Mouse (Mus musculus) lung, adult 18-20 months (tissue): ENCODE measurements around the gene Tnnt3.

ENCODE experiments used
- DNase-seq, 2 experiments: peaks; one replicate each; pipeline ENCODE4 v3.0.0; 2022; ENCODE audit warnings: mixed read lengths in 2 of 2

The Tnnt3 gene

GRCm38 (mm10) chr7:142509518-142509917, 10.9 kb downstream of the Tnnt3 start:
- no peak for DNase-seq

- DNase-seq, result no peak
Observed at GRCm38 (mm10) chr7:142510021-142510777, 11.6 kb downstream of the Tnnt3 start.

GRCm38 (mm10) chr7:142514048-142514447, 15.4 kb downstream of the Tnnt3 start:
- no peak for DNase-seq

GRCm38 (mm10) chr7:142516221-142516978, 17.8 kb downstream of the Tnnt3 start:
- DNase-seq, result no peak

- no peak for DNase-seq
Observed at GRCm38 (mm10) chr7:142517531-142517930, 18.9 kb downstream of the Tnnt3 start.

GRCm38 (mm10) chr7:142520331-142520730, 21.7 kb downstream of the Tnnt3 start:
- DNase-seq, result no peak

- DNase-seq, result peak in 1 of 2 experiments; percentile 12
Observed at GRCm38 (mm10) chr7:142522352-142522751, 23.7 kb downstream of the Tnnt3 start.

- no peak for DNase-seq
Observed at GRCm38 (mm10) chr7:142523200-142523990, 24.8 kb downstream of the Tnnt3 start.

GRCm38 (mm10) chr7:142525342-142526178, 26.9 kb downstream of the Tnnt3 start:
- no peak for DNase-seq

GRCm38 (mm10) chr7:142529350-142529749, 30.7 kb downstream of the Tnnt3 start:
- no peak for DNase-seq

- no peak for DNase-seq
Observed at GRCm38 (mm10) chr7:142531973-142532521, 33.4 kb downstream of the Tnnt3 start.

GRCm38 (mm10) chr7:142532671-142533058, 34.0 kb downstream of the Tnnt3 start, which contains the start of gene Mrpl23:
TSS of gene Mrpl23 (plus strand) at chr7:142532686.
- DNase-seq, result no peak

GRCm38 (mm10) chr7:142533059-142533855, 34.6 kb downstream of the Tnnt3 start:
- peak; percentile 83 to 87 for DNase-seq

- DNase-seq, result no peak
Observed at GRCm38 (mm10) chr7:142535116-142535515, 36.5 kb downstream of the Tnnt3 start.

GRCm38 (mm10) chr7:142535832-142536231, 37.2 kb downstream of the Tnnt3 start:
- DNase-seq, result no peak

GRCm38 (mm10) chr7:142537181-142537580, 38.5 kb downstream of the Tnnt3 start:
- DNase-seq, result no peak

- peak; percentile 21 to 24 for DNase-seq
Observed at GRCm38 (mm10) chr7:142537879-142538278, 39.2 kb downstream of the Tnnt3 start.

GRCm38 (mm10) chr7:142538291-142538690, 39.7 kb downstream of the Tnnt3 start:
- no peak for DNase-seq

GRCm38 (mm10) chr7:142538766-142539165, 40.1 kb downstream of the Tnnt3 start:
- DNase-seq, result no peak

- no peak for DNase-seq
Observed at GRCm38 (mm10) chr7:142539828-142540227, 41.2 kb downstream of the Tnnt3 start.

- DNase-seq, result no peak
Observed at GRCm38 (mm10) chr7:142542771-142543303, 44.2 kb downstream of the Tnnt3 start.
